Mouse (Mus musculus): ENCODE measurements around the gene Gm2244.
A peak's percentile ranks its signal among the peaks of the same experiment; 100 is the strongest.
"Not testable (repeated sequence)": the region's sequence is repeated elsewhere in the genome, so short reads cannot be mapped to it uniquely, and the experiment has no call there.

Gene Gm2244

DNA sequence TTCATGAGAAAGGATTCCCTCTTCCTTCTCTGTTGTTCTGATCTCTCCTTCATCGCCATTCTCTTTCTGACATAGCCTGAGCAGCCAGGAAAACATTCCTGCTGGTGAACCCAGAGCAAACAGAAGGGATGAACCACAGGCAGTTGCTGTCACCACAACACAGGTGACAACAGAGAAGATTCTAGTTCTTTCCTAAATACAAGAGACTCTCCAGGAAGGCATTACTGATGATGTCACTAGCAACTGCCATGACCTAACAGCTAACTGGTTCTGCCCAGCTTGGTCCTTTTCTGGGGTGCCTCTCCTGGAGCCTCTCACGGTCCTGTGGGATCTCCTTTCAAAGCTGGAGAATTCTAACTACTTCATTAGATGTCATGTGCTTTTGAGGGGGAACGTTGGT lies at the start of gene Gm2244:
Gene Gm2244, minus strand, starts transcription at position 101 of the 400 bp plus-strand sequence.
- not testable (repeated sequence) for DNase-seq (ENCODE audit: low read depth, low spot score)

DNA sequence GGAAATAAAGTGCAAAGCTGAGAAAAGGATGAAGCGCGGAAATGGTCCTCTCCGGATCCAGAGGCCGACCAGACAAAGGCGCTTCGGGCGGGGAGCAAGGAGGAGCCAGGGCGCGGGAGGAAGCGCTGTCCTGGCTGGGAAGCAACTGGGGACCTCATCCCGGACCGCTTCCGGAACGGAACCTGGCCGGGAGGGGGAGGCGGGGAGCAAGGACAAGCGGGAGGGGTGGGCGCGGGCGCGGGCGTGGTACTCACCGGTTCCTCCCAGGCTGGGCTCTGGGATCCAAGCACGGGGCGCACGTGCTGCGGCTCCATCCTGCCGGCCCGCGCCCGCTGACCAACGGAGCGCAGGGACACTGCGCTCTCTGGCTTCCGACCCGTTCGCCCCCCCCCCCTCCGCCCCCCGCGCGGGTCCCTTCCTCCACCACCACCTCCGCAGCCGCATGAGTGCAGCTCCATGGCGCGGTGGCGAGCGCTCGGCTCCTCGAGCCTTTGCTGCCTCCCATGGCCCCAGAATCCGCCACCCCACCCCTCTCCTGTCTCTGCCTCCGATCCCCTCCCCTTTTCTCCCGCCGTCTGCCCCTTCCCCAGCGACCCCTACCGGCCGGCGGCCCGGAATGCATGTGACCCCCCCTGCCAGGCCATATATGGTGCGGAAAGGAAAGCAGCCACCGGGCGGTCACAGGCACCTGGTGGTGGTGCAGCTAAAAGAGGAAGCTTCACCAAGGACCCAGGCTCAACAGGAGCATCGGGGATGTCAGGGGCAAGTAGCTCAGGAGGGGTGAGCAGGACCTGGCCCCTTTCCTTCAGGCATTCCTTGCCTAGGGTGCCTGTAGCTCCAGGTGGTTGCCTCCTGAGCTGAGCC lies 35.3 kb upstream of the Gm2244 start, which contains the start of gene Gm2237:
Gene Gm2237, minus strand, starts transcription at position 332 of the 864 bp plus-strand sequence.
- DNase-seq (ENCODE audit: low read depth, low spot score) = peak; percentile 34

Data from mesoderm, embryonic 11.5 days (tissue).